Mouse (Mus musculus): ENCODE data around the gene Lrpap1. TPM values are rescaled to one million over a fixed set of nuclear protein-coding genes. Genes with fewer than 3 reads are reported as not detected.
A peak's percentile ranks its signal among the peaks of the same experiment; 100 is the strongest.

Gene Lrpap1
- 105 and 119 TPM in 2 replicates for polyA plus RNA-seq (2016; fragmentation: Nextera tagmentation; extraction: Ambion mirVana)

DNA sequence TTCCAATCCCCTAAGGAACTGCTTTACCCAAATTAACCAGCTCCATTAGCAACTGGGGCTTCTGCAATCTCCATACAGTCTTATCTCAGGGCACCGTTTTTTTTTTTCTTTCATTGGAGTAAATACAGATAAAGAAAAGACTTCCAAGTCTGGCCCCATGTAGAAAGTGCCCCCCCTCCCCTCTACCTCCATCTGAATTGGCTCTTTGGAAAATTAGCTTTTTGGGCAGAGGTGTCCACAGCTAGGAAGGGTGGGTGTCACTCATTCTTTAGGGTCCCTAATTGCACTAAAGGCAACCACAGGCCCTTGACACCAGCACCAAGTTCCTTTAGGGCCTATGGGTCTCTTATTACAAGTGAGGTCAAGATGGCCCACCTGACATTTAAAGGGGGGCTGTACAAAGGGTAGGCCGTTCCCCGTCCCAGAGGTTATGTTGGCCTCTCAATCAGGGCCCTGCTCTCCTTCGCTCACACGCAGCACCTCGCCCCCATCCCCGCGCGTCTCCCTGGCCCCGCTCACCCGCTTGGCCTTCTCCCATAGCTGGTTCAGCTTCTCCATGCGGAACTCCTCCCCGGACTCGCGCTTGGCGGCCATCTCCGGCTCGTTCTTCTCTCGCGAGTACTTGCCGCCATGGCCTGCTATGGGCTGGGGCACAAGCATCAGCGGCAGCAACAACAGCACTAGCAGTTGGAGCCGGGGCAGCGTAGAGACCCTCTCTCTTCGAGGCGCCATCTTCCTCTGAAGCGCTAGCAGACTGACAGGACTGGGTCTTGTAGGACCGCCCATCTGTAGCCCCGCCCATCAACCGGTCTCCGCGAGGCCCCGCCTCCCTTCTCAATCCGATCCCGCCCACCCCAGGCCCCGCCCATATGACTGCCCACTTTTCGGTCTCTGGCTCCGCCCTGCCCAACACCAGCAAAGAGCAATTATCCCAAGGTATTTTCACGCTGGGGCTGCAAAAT lies at the start of gene Lrpap1:
Lrpap1 (minus strand) TSS at position 807 of the 962 bp plus-strand sequence.
- peak within 1 kb of the TSS; percentile 72 for H3K4me2 ChIP-seq (replicated peaks)
- peak within 1 kb of the TSS; percentile 66 for H3K27ac ChIP-seq
- peaks cover 26% of the 10 kb centered on the region for H3K4me1 ChIP-seq
- no peaks in the 10 kb centered on the region for H3K9me3 ChIP-seq
- H3K9ac ChIP-seq = peak within 1 kb of the TSS; percentile 79
- no peaks in the 10 kb centered on the region for H3K27me3 ChIP-seq (replicated peaks)
- ATAC-seq (ENCODE audit: low FRiP score, low read depth) = peak; percentile 97
- H3K4me3 ChIP-seq = peak within 1 kb of the TSS; percentile 78
- under 1% methylated on average over 39 of the region's 39 CpGs for WGBS
- peaks cover 24% of the 10 kb centered on the region for H3K36me3 ChIP-seq

GRCm38 (mm10) chr5:35149939-35150338 lies 44.4 kb upstream of the Lrpap1 start:
- H3K4me2 ChIP-seq (replicated peaks) = no peak overlapping the region
- ATAC-seq (ENCODE audit: low FRiP score, low read depth) = no peak
- H3K4me3 ChIP-seq = no peak overlapping the region

DNA sequence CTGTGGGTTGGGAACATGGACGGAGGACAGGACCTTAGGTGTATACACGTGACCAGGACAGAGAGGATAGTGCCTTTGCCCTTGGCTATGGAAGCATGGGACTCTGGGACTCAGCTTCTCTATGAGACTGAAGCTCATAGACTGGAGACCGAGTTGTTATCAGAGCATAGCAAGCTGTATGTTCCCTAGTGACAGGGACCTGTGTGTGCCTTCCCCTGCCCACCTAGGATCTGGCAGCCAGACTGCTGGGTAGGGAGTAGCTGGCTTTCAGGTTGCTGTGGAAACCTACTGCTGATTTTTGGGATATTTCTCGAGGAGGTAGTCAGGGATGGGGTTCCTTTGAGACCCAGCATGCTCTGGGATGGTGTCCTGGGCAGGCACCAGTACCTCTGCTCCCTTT lies 44.0 kb upstream of the Lrpap1 start:
- peaks cover 6% of the 10 kb centered on the region; the same call in 1 of the 2 replicates for H3K9me3 ChIP-seq
- H3K27ac ChIP-seq = no peak overlapping the region
- H3K27me3 ChIP-seq (replicated peaks) = no peaks in the 10 kb centered on the region
- peaks cover 9% of the 10 kb centered on the region; the same call in 1 of the 2 replicates for H3K4me1 ChIP-seq
- no peak overlapping the region for H3K4me2 ChIP-seq (replicated peaks)
- H3K36me3 ChIP-seq = no peaks in the 10 kb centered on the region
- H3K9ac ChIP-seq = no peak overlapping the region
- WGBS = 76% methylated on average over 4 of the region's 4 CpGs
- ATAC-seq (ENCODE audit: low FRiP score, low read depth) = no peak
- no peak overlapping the region for H3K4me3 ChIP-seq

More at GRCm38 (mm10) chr5:35149939-35150338, 44.4 kb upstream of the Lrpap1 start:
- no peak overlapping the region for H3K27ac ChIP-seq
- H3K4me1 ChIP-seq = peaks cover 9% of the 10 kb centered on the region; the same call in 1 of the 2 replicates
- H3K36me3 ChIP-seq = no peaks in the 10 kb centered on the region
- WGBS = 83% methylated on average over 5 of the region's 5 CpGs
- H3K27me3 ChIP-seq (replicated peaks) = no peaks in the 10 kb centered on the region
- H3K9ac ChIP-seq = no peak overlapping the region
- peaks cover 6% of the 10 kb centered on the region; the same call in 1 of the 2 replicates for H3K9me3 ChIP-seq

DNA sequence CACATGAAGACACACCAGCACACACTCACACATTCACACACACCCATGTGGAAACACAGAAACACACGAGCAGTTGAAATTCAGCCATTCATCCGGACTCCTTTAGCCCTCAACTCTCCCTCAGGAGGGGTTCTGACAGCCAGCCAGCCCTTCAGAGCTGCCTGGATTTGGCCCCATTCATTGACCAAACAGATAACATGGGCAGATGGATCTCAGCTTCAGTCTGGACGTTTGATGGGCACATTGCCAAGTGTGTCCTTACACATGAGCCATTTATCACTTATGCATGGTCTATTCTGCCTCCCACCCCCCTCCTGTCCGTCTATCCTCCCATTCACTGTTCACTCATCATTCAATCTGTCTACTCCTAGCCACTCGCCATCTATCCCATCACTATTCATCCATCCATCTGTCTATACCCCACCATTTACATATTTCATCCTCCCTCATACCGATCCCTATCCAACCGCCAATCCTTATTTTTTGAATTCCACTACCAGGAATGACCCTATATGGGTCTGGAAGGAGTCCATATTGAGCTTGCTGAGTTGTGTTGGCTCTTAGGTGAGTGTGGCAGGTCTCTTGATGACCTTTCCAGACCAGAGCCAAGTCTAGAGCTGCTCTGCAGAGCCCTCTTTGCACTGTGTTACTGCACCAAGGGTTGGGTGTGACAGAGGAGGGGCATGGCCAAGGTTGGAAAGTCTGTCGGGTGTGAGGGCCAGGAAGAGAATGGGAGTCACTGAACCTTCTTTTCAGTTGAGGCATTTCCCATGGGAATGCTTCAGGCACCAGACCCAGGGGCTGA lies 42.6 kb upstream of the Lrpap1 start:
- Histone ChIP-seq H3K27ac (no peak overlapping the region), H3K9ac (no peak overlapping the region), H3K9me3 (peaks cover 6% of the 10 kb centered on the region; the same call in 1 of the 2 replicates), H3K4me3 (no peak overlapping the region), H3K27me3 (replicated peaks) (no peaks in the 10 kb centered on the region), H3K36me3 (no peaks in the 10 kb centered on the region), H3K4me1 (peaks cover 9% of the 10 kb centered on the region; the same call in 1 of the 2 replicates), H3K4me2 (replicated peaks) (no peak overlapping the region)
- WGBS = 64% methylated on average over 8 of the region's 8 CpGs
- ATAC-seq (ENCODE audit: low FRiP score, low read depth) = no peak

GRCm38 (mm10) chr5:35147155-35147962 lies 41.8 kb upstream of the Lrpap1 start:
- peaks cover 6% of the 10 kb centered on the region; the same call in 1 of the 2 replicates for H3K9me3 ChIP-seq
- no peak for ATAC-seq (ENCODE audit: low FRiP score, low read depth)
- H3K4me1 ChIP-seq = peaks cover 9% of the 10 kb centered on the region; the same call in 1 of the 2 replicates
- H3K27me3 ChIP-seq (replicated peaks) = no peaks in the 10 kb centered on the region
- H3K27ac ChIP-seq = no peak overlapping the region
- no peak overlapping the region for H3K4me2 ChIP-seq (replicated peaks)
- no peak overlapping the region for H3K9ac ChIP-seq
- H3K36me3 ChIP-seq = no peaks in the 10 kb centered on the region
- 68% methylated on average over 2 of the region's 2 CpGs for WGBS
- no peak overlapping the region for H3K4me3 ChIP-seq

- H3K4me3 ChIP-seq = no peak overlapping the region
- 82% methylated on average over 2 of the region's 2 CpGs for WGBS
Measured at GRCm38 (mm10) chr5:35146747-35147146, 41.2 kb upstream of the Lrpap1 start.

DNA sequence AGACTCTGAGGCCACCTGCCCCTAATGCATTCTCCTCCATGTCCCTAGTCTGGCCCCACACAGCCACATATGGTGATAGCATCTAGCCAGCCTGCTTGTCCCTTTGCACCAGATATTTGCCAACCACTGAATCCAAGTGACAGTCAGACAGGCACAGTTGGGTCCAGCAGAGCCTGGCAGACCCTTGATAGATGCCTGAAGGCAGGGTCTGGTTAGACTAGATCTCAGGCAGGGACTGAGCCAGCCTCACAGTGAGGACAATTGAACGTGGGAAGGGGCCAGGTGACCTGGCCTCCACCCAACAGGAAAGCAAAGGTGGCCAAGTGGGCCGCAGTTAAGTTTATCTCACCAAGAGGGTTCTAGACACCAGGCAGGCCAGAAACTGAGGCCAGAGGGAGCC lies 39.1 kb upstream of the Lrpap1 start:
- Histone ChIP-seq H3K27ac (no peak overlapping the region), H3K4me3 (no peak overlapping the region), H3K36me3 (no peaks in the 10 kb centered on the region), H3K4me2 (replicated peaks) (no peak overlapping the region), H3K4me1 (peaks cover 9% of the 10 kb centered on the region; the same call in 1 of the 2 replicates), H3K9me3 (no peaks in the 10 kb centered on the region; the same call in 1 of the 2 replicates), H3K9ac (no peak overlapping the region), H3K27me3 (replicated peaks) (no peaks in the 10 kb centered on the region)
- ATAC-seq (ENCODE audit: low FRiP score, low read depth) = no peak
- 87% methylated on average over 2 of the region's 2 CpGs for WGBS

More at GRCm38 (mm10) chr5:35146747-35147146, 41.2 kb upstream of the Lrpap1 start:
- Histone ChIP-seq H3K4me2 (replicated peaks) (no peak overlapping the region), H3K9me3 (peaks cover 6% of the 10 kb centered on the region; the same call in 1 of the 2 replicates), H3K4me1 (peaks cover 9% of the 10 kb centered on the region; the same call in 1 of the 2 replicates), H3K9ac (no peak overlapping the region), H3K27me3 (replicated peaks) (no peaks in the 10 kb centered on the region), H3K27ac (no peak overlapping the region), H3K36me3 (no peaks in the 10 kb centered on the region)
- ATAC-seq (ENCODE audit: low FRiP score, low read depth) = no peak

GRCm38 (mm10) chr5:35143460-35144245 lies 38.1 kb upstream of the Lrpap1 start:
- Histone ChIP-seq H3K4me1 (peaks cover 9% of the 10 kb centered on the region; the same call in 1 of the 2 replicates), H3K4me3 (no peak overlapping the region), H3K4me2 (replicated peaks) (no peak overlapping the region), H3K27ac (no peak overlapping the region), H3K36me3 (no peaks in the 10 kb centered on the region), H3K9ac (no peak overlapping the region), H3K9me3 (no peaks in the 10 kb centered on the region), H3K27me3 (replicated peaks) (no peaks in the 10 kb centered on the region)
- no peak for ATAC-seq (ENCODE audit: low FRiP score, low read depth)
- WGBS = 54% methylated on average over 10 of the region's 10 CpGs

DNA sequence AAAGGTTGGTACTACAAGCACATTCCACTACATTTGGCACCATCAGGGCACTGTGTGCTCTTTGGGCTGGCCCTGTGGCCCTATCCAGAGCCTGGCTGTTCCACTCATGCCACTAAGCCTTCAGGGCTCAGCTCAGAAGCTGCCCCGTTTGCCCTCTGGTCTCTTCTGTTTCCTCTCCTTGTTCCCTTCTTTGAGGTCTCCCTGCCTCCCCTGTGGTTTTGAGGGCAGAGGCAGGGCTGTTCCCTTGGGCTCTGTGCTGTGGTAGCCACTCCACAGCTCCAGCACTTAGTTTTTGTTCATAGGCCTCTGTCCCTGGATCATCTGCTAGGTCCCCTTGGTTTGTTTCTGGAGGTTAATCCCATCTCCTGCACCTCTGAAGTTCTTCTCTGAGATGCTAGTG lies 37.3 kb upstream of the Lrpap1 start:
- no peak overlapping the region for H3K4me2 ChIP-seq (replicated peaks)
- no peak for ATAC-seq (ENCODE audit: low FRiP score, low read depth)
- H3K9me3 ChIP-seq = no peaks in the 10 kb centered on the region
- H3K4me1 ChIP-seq = peaks cover 9% of the 10 kb centered on the region; the same call in 1 of the 2 replicates
- no peak overlapping the region for H3K4me3 ChIP-seq
- no peak overlapping the region for H3K9ac ChIP-seq
- H3K36me3 ChIP-seq = no peaks in the 10 kb centered on the region
- WGBS = 58% methylated on average over 1 of the region's 1 CpGs
- no peak overlapping the region for H3K27ac ChIP-seq
- no peaks in the 10 kb centered on the region for H3K27me3 ChIP-seq (replicated peaks)

GRCm38 (mm10) chr5:35141316-35141715 lies 35.8 kb upstream of the Lrpap1 start:
- Histone ChIP-seq H3K27me3 (replicated peaks) (no peaks in the 10 kb centered on the region), H3K27ac (no peak overlapping the region), H3K9me3 (no peaks in the 10 kb centered on the region), H3K4me1 (0 out of 2 replicates have a peak, but pooled peaks cover 4% of the 10 kb centered on the region), H3K36me3 (no peaks in the 10 kb centered on the region), H3K9ac (no peak overlapping the region), H3K4me2 (replicated peaks) (no peak overlapping the region), H3K4me3 (no peak overlapping the region)
- 37% methylated on average over 3 of the region's 3 CpGs for WGBS
- ATAC-seq (ENCODE audit: low FRiP score, low read depth) = no peak

Measured in neural tube, embryonic 12.5 days (tissue).